Mouse (Mus musculus) limb, embryonic 12.5 days (tissue): ENCODE data around the gene Scamp1. TPM values are rescaled to one million over a fixed set of nuclear protein-coding genes. Genes with fewer than 3 reads are reported as not detected.

Source experiments
- ATAC-seq: fragments of 200-750 bp; cut with Nextera tagmentation; 2 replicates; pipeline ENCODE4 v1.8.0; 2017; ENCODE audit warnings: low read depth, moderate TSS enrichment; ENCODE audit not compliant: insufficient number of reproducible peaks, insufficient read depth, low FRiP score, low TSS enrichment
- H3K27ac ChIP-seq: fragments of 300-500 bp; sonication (generic); 2 replicates; pipeline ENCODE4 v1.5.1; 2016; ENCODE audit warnings: mild to moderate bottlenecking, moderate library complexity
- H3K27me3 ChIP-seq: fragments of 300-500 bp; sonication (generic); 2 replicates; pipeline ENCODE4 v1.6.1; 2016; ENCODE audit warnings: mild to moderate bottlenecking, moderate library complexity
- H3K36me3 ChIP-seq: fragments of 300-500 bp; sonication (generic); 2 replicates; pipeline ENCODE4 v1.6.1; 2016; ENCODE audit warnings: mild to moderate bottlenecking, moderate library complexity
- H3K4me1 ChIP-seq: fragments of 300-500 bp; sonication (generic); replicated peaks from 2 replicates; pipeline ENCODE4 v1.6.1; 2016
- H3K4me2 ChIP-seq: fragments of 300-500 bp; sonication (generic); 2 replicates; pipeline ENCODE4 v1.6.1; 2016; ENCODE audit warnings: mild to moderate bottlenecking, moderate library complexity
- H3K4me3 ChIP-seq: fragments of 300-500 bp; sonication (generic); replicated peaks from 2 replicates; pipeline ENCODE4 v1.5.1; 2016; ENCODE audit warnings: mild to moderate bottlenecking
- H3K9ac ChIP-seq: fragments of 300-500 bp; sonication (generic); replicated peaks from 2 replicates; pipeline ENCODE4 v1.6.1; 2016; ENCODE audit warnings: mild to moderate bottlenecking, moderate library complexity
- H3K9me3 ChIP-seq: fragments of 300-500 bp; sonication (generic); 2 replicates; pipeline ENCODE4 v1.6.1; 2016; ENCODE audit warnings: mild to moderate bottlenecking, moderate library complexity
- WGBS: fragments of 180-500 bp; shearing (Covaris S2); methylation state at CpG from one replicate; pipeline ENCODE4 v1.1.7; 2016; 5-methylcytosine and 5-hydroxymethylcytosine counted together
- polyA plus RNA-seq: library from polyadenylated mRNA; unstranded; fragments of >200 nt; fragmentation: Nextera tagmentation; extraction: Ambion mirVana; gene quantifications from 2 replicates; pipeline ENCODE4 v1.2.1, GENCODE M21; 2016

Gene Scamp1
- polyA plus RNA-seq, 1 experiment from 2014 or later = 35.3 TPM

- Histone ChIP-seq H3K36me3 (no peaks in the 10 kb centered on the region), H3K4me1 (peaks cover 36% of the 10 kb centered on the region), H3K4me2 (peak overlapping the region; percentile 17), H3K27ac (peak overlapping the region; percentile 82), H3K27me3 (no peaks in the 10 kb centered on the region), H3K9me3 (peaks cover 5% of the 10 kb centered on the region; the same call in 1 of the 2 replicates), H3K4me3 (no peak overlapping the region), H3K9ac (no peak overlapping the region)
- ATAC-seq = peak; percentile 64
- WGBS = 19% methylated on average over 6 of the region's 6 CpGs
These were observed 126.7 kb downstream of the Scamp1 start for GRCm38 (mm10) chr13:94158864-94159477.

- Histone ChIP-seq H3K4me2 (no peak overlapping the region), H3K27me3 (no peaks in the 10 kb centered on the region), H3K27ac (no peak overlapping the region), H3K36me3 (no peaks in the 10 kb centered on the region), H3K9ac (no peak overlapping the region), H3K4me1 (peaks cover 43% of the 10 kb centered on the region), H3K4me3 (no peak overlapping the region), H3K9me3 (peaks cover 5% of the 10 kb centered on the region; the same call in 1 of the 2 replicates)
- no peak for ATAC-seq
- 55% methylated on average over 9 of the region's 9 CpGs for WGBS
These were observed 129.8 kb downstream of the Scamp1 start for GRCm38 (mm10) chr13:94155657-94156429.

- no peak for ATAC-seq
- 84% methylated on average over 15 of the region's 15 CpGs for WGBS
- Histone ChIP-seq H3K36me3 (no peaks in the 10 kb centered on the region), H3K27ac (no peak overlapping the region), H3K4me1 (peaks cover 43% of the 10 kb centered on the region), H3K9ac (no peak overlapping the region), H3K4me3 (no peak overlapping the region), H3K27me3 (no peaks in the 10 kb centered on the region), H3K9me3 (peaks cover 5% of the 10 kb centered on the region; the same call in 1 of the 2 replicates), H3K4me2 (no peak overlapping the region)
These were observed 131.0 kb downstream of the Scamp1 start for GRCm38 (mm10) chr13:94154512-94155296.

- ATAC-seq = no peak
- H3K4me1 ChIP-seq = peaks cover 32% of the 10 kb centered on the region
- no peak overlapping the region for H3K27ac ChIP-seq
- H3K27me3 ChIP-seq = no peaks in the 10 kb centered on the region
- no peak overlapping the region for H3K9ac ChIP-seq
- no peak overlapping the region for H3K4me3 ChIP-seq
- no peak overlapping the region for H3K4me2 ChIP-seq
- H3K9me3 ChIP-seq = peaks cover 5% of the 10 kb centered on the region; the same call in 1 of the 2 replicates
- WGBS = 91% methylated on average over 6 of the region's 6 CpGs
- H3K36me3 ChIP-seq = no peaks in the 10 kb centered on the region
These were observed 132.0 kb downstream of the Scamp1 start for GRCm38 (mm10) chr13:94153658-94154057.

- Histone ChIP-seq H3K27ac (no peak overlapping the region), H3K9ac (no peak overlapping the region), H3K27me3 (no peaks in the 10 kb centered on the region), H3K4me1 (peaks cover 29% of the 10 kb centered on the region), H3K4me3 (no peak overlapping the region), H3K4me2 (no peak overlapping the region), H3K9me3 (peaks cover 5% of the 10 kb centered on the region; the same call in 1 of the 2 replicates), H3K36me3 (no peaks in the 10 kb centered on the region)
- 91% methylated on average over 10 of the region's 10 CpGs for WGBS
- ATAC-seq = no peak
These were observed 132.8 kb downstream of the Scamp1 start for GRCm38 (mm10) chr13:94152836-94153235.

Other genes starting within 250 kb of the Scamp1 start
- gene Lhfpl2, start 228.1 kb downstream of the Scamp1 start, polyA plus RNA-seq = 44.2 and 51.3 TPM in 2 replicates
- 44.2 and 44.7 TPM in 2 replicates for gene Ap3b1, start 73.1 kb upstream of the Scamp1 start, polyA plus RNA-seq